Mouse (Mus musculus) heart, postnatal 36 days (tissue): ENCODE results near the gene Tab2. TPM values are rescaled to one million over a fixed set of nuclear protein-coding genes. Genes with fewer than 3 reads are reported as not detected.

Experiments
- DNase-seq, 2 experiments: peaks; one replicate each; pipeline ENCODE4 v3.0.0; 2021 to 2022
- intact Hi-C: fragments of 180-260 bp; cut with DNase I; formaldehyde crosslinking; loops from one replicate; pipeline ENCODE4 v1.15.1; 2025
- total RNA-seq, 2 experiments: library from RNA; stranded (reverse); gene quantifications; 2 replicates each; pipeline ENCODE4 v1.2.3; 2021

The Tab2 gene
- 10 to 100 TPM; 43.3 to 45.7 TPM for total RNA-seq

- DNase-seq = peak; percentile 90 to 94
- intact Hi-C loops = loop anchor here (5.0 kb wide), 2 partner anchors 34 to 164 kb away; partner anchors contain the start of genes Ginm1 and Ppil4
Observed at GRCm38 (mm10) chr10:7956228-7957001, at the start of gene Tab2. Gene Tab2, minus strand, starts transcription at chr10:7956230.

- intact Hi-C loops = no loop called here
- DNase-seq = no peak
Observed at GRCm38 (mm10) chr10:7992258-7992919, 36.4 kb upstream of the Tab2 start.

GRCm38 (mm10) chr10:7991596-7991995 lies 35.6 kb upstream of the Tab2 start:
- intact Hi-C loops = no loop called here
- DNase-seq = no peak

GRCm38 (mm10) chr10:7987521-7987920 lies 31.5 kb upstream of the Tab2 start:
- DNase-seq = no peak
- intact Hi-C loops = no loop called here

GRCm38 (mm10) chr10:7976462-7976861 lies 20.4 kb upstream of the Tab2 start:
- intact Hi-C loops = no loop called here
- DNase-seq = no peak

GRCm38 (mm10) chr10:7968747-7969280 lies 12.8 kb upstream of the Tab2 start:
- DNase-seq = no peak
- intact Hi-C loops = no loop called here

GRCm38 (mm10) chr10:7967096-7967495 lies 11.1 kb upstream of the Tab2 start:
- DNase-seq = no peak

GRCm38 (mm10) chr10:7959073-7959472 lies 3.0 kb upstream of the Tab2 start:
- intact Hi-C loops = loop anchor here (5.0 kb wide), 2 partner anchors 37 to 167 kb away; partner anchors contain the start of genes Ginm1 and Ppil4
- no peak for DNase-seq

More at GRCm38 (mm10) chr10:7967096-7967495, 11.1 kb upstream of the Tab2 start:
- intact Hi-C loops = no loop called here

GRCm38 (mm10) chr10:7955634-7956121 lies 352 bp downstream of the Tab2 start:
- DNase-seq = peak; percentile 50 to 78
- intact Hi-C loops = loop anchor here (2.0 to 5.0 kb wide), 3 partner anchors 33 to 163 kb away; partner anchors contain the start of genes Ginm1 and Ppil4

GRCm38 (mm10) chr10:7954989-7955633 lies 919 bp downstream of the Tab2 start:
- intact Hi-C loops = loop anchor here (2.0 to 5.0 kb wide), 3 partner anchors 33 to 163 kb away; partner anchors contain the start of genes Ginm1 and Ppil4
- DNase-seq = peak; percentile 48 to 62

- intact Hi-C loops = loop anchor here (2.0 kb wide), 1 partner anchor 44 kb away; no protein-coding TSS in a partner anchor
- no peak for DNase-seq
Observed at GRCm38 (mm10) chr10:7954627-7954988, 1.4 kb downstream of the Tab2 start.

GRCm38 (mm10) chr10:7943006-7943405 lies 13.0 kb downstream of the Tab2 start:
- no peak for DNase-seq
- intact Hi-C loops = no loop called here

- DNase-seq = no peak
- intact Hi-C loops = no loop called here
Observed at GRCm38 (mm10) chr10:7936556-7937192, 19.4 kb downstream of the Tab2 start.

- DNase-seq = no peak
- intact Hi-C loops = no loop called here
Observed at GRCm38 (mm10) chr10:7932958-7933357, 23.1 kb downstream of the Tab2 start.

- intact Hi-C loops = no loop called here
- DNase-seq = no peak
Observed at GRCm38 (mm10) chr10:7928996-7929395, 27.0 kb downstream of the Tab2 start.

- intact Hi-C loops = no loop called here
- no peak for DNase-seq
Observed at GRCm38 (mm10) chr10:7925481-7925880, 30.5 kb downstream of the Tab2 start.

- intact Hi-C loops = loop anchor here (5.0 kb wide), 1 partner anchor 34 kb away; the partner anchor contains the start of gene Tab2
- no peak for DNase-seq
Observed at GRCm38 (mm10) chr10:7923433-7923832, 32.6 kb downstream of the Tab2 start.

- no peak for DNase-seq
Observed at GRCm38 (mm10) chr10:7911268-7911667, 44.8 kb downstream of the Tab2 start.

GRCm38 (mm10) chr10:7907151-7907550 lies 48.9 kb downstream of the Tab2 start:
- intact Hi-C loops = no loop called here

More at GRCm38 (mm10) chr10:7911268-7911667, 44.8 kb downstream of the Tab2 start:
- intact Hi-C loops = loop anchor here (2.0 kb wide), 1 partner anchor 44 kb away; no protein-coding TSS in a partner anchor

GRCm38 (mm10) chr10:7904157-7904556 lies 51.9 kb downstream of the Tab2 start:
- intact Hi-C loops = no loop called here
- no peak for DNase-seq

More at GRCm38 (mm10) chr10:7907151-7907550, 48.9 kb downstream of the Tab2 start:
- DNase-seq = no peak
